Mouse (Mus musculus) intestine, embryonic 16.5 days (tissue): ENCODE data around the gene Gabrr3. TPM values are rescaled to one million over a fixed set of nuclear protein-coding genes. Genes with fewer than 3 reads are reported as not detected.
A peak's percentile ranks its signal among the peaks of the same experiment; 100 is the strongest.
"Not testable (repeated sequence)": the region's sequence is repeated elsewhere in the genome, so short reads cannot be mapped to it uniquely, and the experiment has no call there.

Source experiments
- ATAC-seq: fragments of 200-750 bp; cut with Nextera tagmentation; 2 replicates; pipeline ENCODE4 v1.8.0; 2017; ENCODE audit warnings: moderate TSS enrichment, moderate library complexity
- H3K27ac ChIP-seq: fragments of 300-500 bp; sonication (generic); 2 replicates; pipeline ENCODE4 v1.5.1; 2014; ENCODE audit warnings: mild to moderate bottlenecking, low read length
- H3K27me3 ChIP-seq: fragments of 300-500 bp; sonication (generic); replicated peaks from 2 replicates; pipeline ENCODE4 v1.6.1; 2014; ENCODE audit warnings: low read length, control low read depth, mixed read lengths; ENCODE audit not compliant: control insufficient read depth, insufficient read depth
- H3K36me3 ChIP-seq: fragments of 300-500 bp; sonication (generic); 2 replicates; pipeline ENCODE4 v1.6.1; 2014; ENCODE audit warnings: low read length, control low read depth; ENCODE audit not compliant: control insufficient read depth, insufficient read depth
- H3K4me1 ChIP-seq: fragments of 300-500 bp; sonication (generic); 2 replicates; pipeline ENCODE4 v1.6.1; 2014; ENCODE audit warnings: low read length, control low read depth, mixed read lengths; ENCODE audit not compliant: control insufficient read depth, insufficient read depth
- H3K4me2 ChIP-seq: fragments of 300-500 bp; sonication (generic); 2 replicates; pipeline ENCODE4 v1.6.1; 2014; ENCODE audit warnings: low read depth, low read length, control low read depth
- H3K4me3 ChIP-seq: fragments of 300-500 bp; sonication (generic); 2 replicates; pipeline ENCODE4 v1.5.1; 2014; ENCODE audit warnings: mild to moderate bottlenecking, low read length
- H3K9ac ChIP-seq: fragments of 300-500 bp; sonication (generic); 2 replicates; pipeline ENCODE4 v1.6.1; 2014; ENCODE audit warnings: low read depth, low read length
- H3K9me3 ChIP-seq: fragments of 300-500 bp; sonication (generic); 2 replicates; pipeline ENCODE4 v1.6.1; 2016; ENCODE audit warnings: low read length, control low read depth; ENCODE audit not compliant: control insufficient read depth
- WGBS: fragments of 180-500 bp; shearing (Covaris S2); extraction: QIAGEN DNeasy Blood & Tissue Kit; methylation state at CpG from one replicate; pipeline ENCODE4 v1.1.7; 2014; 5-methylcytosine and 5-hydroxymethylcytosine counted together
- polyA plus RNA-seq: library from polyadenylated mRNA; unstranded; fragments of >200 nt; fragmentation: Nextera tagmentation; extraction: Ambion mirVana; gene quantifications from 2 replicates; pipeline ENCODE4 v1.2.1, GENCODE M21; 2015

Gene Gabrr3
- polyA plus RNA-seq, 1 experiment from 2014 or later: not detected

- not testable (repeated sequence) for H3K4me2 ChIP-seq, H3K4me1 ChIP-seq, ATAC-seq, H3K36me3 ChIP-seq, H3K9me3 ChIP-seq, H3K27ac ChIP-seq, H3K4me3 ChIP-seq, H3K27me3 ChIP-seq, H3K9ac ChIP-seq
- WGBS: 61% methylated on average over 3 of the region's 5 CpGs
Measured at GRCm38 (mm10) chr16:59459259-59459861, 52.2 kb downstream of the Gabrr3 start.

DNA sequence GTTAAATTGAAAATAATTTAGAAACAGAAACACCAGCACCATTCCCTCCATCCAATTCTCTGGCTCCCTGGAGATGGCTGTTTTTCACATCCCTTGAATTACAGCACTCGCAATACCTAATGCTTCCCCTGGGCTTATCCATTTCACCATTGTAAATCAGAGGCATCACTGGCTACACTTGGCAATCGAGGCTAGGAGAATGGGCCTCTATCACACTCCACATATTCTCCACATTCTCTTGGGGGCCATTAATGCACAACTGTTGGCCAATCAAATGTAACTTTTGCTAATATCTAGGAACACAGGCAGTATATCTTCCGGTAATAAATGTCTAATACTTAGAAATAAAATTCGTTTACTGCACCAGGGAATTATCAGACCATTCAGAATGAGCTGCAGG is 56.4 kb downstream of the Gabrr3 start:
- 71% methylated on average over 4 of the region's 4 CpGs for WGBS

GRCm38 (mm10) chr16:59463973-59464372 is 56.8 kb downstream of the Gabrr3 start:
- Histone ChIP-seq H3K4me3 (no peak overlapping the region), H3K27me3 (no peaks in the 10 kb centered on the region), H3K27ac (no peak overlapping the region), H3K9me3 (no peaks in the 10 kb centered on the region), H3K9ac (no peak overlapping the region), H3K4me2 (no peak overlapping the region), H3K36me3 (no peaks in the 10 kb centered on the region), H3K4me1 (no peaks in the 10 kb centered on the region)
- ATAC-seq: no peak
- 78% methylated on average over 6 of the region's 6 CpGs for WGBS

More for the DNA sequence above, 56.4 kb downstream of the Gabrr3 start:
- Histone ChIP-seq H3K9me3 (no peaks in the 10 kb centered on the region), H3K4me3 (no peak overlapping the region), H3K36me3 (no peaks in the 10 kb centered on the region), H3K9ac (no peak overlapping the region), H3K27ac (no peak overlapping the region), H3K4me1 (no peaks in the 10 kb centered on the region), H3K4me2 (no peak overlapping the region), H3K27me3 (no peaks in the 10 kb centered on the region)
- ATAC-seq: no peak

- H3K4me1 ChIP-seq: peaks cover 8% of the 10 kb centered on the region; the same call in 1 of the 2 replicates
- no peak overlapping the region for H3K4me3 ChIP-seq
- no peaks in the 10 kb centered on the region for H3K9me3 ChIP-seq
- WGBS: 79% methylated on average over 1 of the region's 1 CpGs
- H3K4me2 ChIP-seq: no peak overlapping the region
- ATAC-seq: no peak
- H3K27me3 ChIP-seq: no peaks in the 10 kb centered on the region
- H3K9ac ChIP-seq: no peak overlapping the region
- H3K36me3 ChIP-seq: no peaks in the 10 kb centered on the region
- no peak overlapping the region for H3K27ac ChIP-seq
Measured at GRCm38 (mm10) chr16:59469846-59470245, 62.7 kb downstream of the Gabrr3 start.

DNA sequence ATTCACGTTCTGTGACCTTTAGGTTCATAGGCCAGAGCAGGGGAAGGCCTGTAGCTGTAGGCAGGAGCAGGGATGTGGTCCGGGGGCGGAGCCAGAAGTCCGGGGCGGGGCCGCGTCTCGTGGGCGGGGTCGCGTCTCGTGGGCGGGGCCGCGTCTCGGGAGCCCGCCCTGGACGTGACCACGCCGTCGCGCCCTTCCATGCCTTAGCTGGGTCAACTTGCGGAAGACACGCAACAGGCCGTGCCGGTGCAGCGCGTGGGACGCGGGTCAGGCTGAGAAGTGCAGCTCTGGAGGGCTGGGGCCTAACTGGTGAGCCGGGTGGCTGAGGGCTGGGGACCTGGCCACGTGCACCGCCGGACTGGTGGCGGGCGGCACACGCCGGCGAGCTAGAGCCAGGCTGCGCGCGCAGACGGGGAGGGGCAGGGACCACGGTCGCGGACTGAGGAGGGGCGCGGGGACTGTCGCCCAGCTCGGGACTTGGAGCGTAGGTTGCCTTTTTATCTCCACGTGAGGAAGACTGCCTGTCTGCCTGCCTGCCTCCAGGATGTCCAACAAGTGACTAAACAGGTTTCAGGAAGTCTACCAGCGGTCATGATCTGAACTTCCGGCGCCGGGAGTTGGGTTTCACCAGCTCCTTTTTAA is 64.6 kb downstream of the Gabrr3 start, which contains the start of gene Riox2:
Riox2 (plus strand) TSS at position 139 of the 642 bp plus-strand sequence.
- Histone ChIP-seq H3K36me3 (no peaks in the 10 kb centered on the region), H3K4me1 (peaks cover 8% of the 10 kb centered on the region; the same call in 1 of the 2 replicates), H3K9me3 (no peaks in the 10 kb centered on the region), H3K27me3 (no peaks in the 10 kb centered on the region), H3K27ac (peak within 1 kb of the TSS; percentile 59), H3K9ac (peak within 1 kb of the TSS; percentile 79), H3K4me2 (peak within 1 kb of the TSS; percentile 60), H3K4me3 (peak within 1 kb of the TSS; percentile 79)
- WGBS: 2% methylated on average over 56 of the region's 56 CpGs
- ATAC-seq: peak; percentile 97

DNA sequence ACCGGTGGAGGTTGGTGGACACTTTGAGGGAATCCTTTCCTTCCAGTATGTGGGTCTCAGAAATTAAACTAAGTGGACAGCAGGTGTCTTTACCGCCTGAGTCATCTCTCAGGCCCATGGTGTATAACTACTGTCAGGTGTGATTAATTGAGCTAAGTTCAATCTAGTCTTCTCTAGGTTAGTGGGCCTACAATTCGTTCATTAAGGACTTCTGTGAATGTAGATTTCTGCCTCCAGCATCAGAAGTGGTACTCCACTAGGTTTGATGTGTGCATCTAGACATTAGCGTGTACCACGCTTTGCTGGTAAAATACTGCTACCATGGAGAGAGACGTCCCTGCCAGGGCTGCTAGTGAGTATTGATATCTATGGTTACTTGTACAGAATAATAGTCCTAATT is 65.4 kb downstream of the Gabrr3 start:
- Histone ChIP-seq H3K27ac (no peak overlapping the region), H3K4me1 (peaks cover 8% of the 10 kb centered on the region; the same call in 1 of the 2 replicates), H3K36me3 (no peaks in the 10 kb centered on the region), H3K4me2 (peak overlapping the region; percentile 60), H3K4me3 (peak overlapping the region; percentile 79), H3K9ac (no peak overlapping the region; the same call in 1 of the 2 replicates), H3K9me3 (no peaks in the 10 kb centered on the region), H3K27me3 (no peaks in the 10 kb centered on the region)
- 48% methylated on average over 6 of the region's 6 CpGs for WGBS
- no peak for ATAC-seq

DNA sequence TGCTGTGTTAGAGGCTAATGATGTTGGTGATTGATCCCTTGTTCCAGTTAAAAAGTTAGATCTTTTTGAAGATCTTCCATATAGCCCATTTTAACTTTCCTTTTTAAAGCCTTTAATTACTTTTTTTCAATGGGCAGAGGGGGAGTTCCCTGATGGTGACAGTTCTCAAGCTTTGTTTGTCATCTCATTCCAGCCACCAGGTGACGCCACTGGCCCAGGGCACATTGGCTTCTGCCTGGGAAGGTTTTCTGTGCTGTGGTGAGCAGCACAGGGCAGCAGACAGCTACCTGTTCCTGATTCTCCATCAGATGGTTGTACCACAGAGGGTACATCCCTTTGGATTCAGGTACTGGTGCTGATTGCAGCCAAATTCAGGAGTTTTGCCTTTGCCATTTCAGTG is 67.7 kb downstream of the Gabrr3 start:
- ATAC-seq: no peak
- no peaks in the 10 kb centered on the region for H3K9me3 ChIP-seq
- H3K36me3 ChIP-seq: no peaks in the 10 kb centered on the region
- H3K4me2 ChIP-seq: no peak overlapping the region
- H3K4me1 ChIP-seq: peaks cover 8% of the 10 kb centered on the region; the same call in 1 of the 2 replicates
- no peak overlapping the region for H3K9ac ChIP-seq
- WGBS: 19% methylated on average over 1 of the region's 1 CpGs
- H3K27me3 ChIP-seq: no peaks in the 10 kb centered on the region
- no peak overlapping the region for H3K4me3 ChIP-seq
- no peak overlapping the region for H3K27ac ChIP-seq

DNA sequence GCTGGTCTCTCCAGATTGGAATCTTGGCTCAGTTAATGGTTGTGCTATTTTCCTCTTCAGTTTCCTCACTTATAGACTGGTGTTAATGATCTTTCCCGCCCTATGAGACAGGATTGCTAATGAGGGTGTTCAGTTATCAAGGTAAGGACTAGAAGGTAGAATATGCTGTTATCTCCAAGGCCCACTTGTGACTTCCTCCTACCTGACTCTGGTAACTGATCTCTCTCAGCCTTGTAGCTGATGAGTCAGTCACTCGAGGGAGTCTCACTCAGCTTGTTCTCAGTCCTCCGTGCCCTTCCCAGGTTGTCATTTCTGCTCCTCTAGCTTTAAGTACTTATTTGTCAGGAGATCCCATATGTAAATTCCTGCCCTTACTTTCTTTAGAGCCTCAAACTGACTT is 70.8 kb downstream of the Gabrr3 start:
- no peak for ATAC-seq
- H3K9ac ChIP-seq: no peak overlapping the region
- H3K4me3 ChIP-seq: no peak overlapping the region
- no peak overlapping the region for H3K4me2 ChIP-seq
- H3K27ac ChIP-seq: no peak overlapping the region
- no peaks in the 10 kb centered on the region for H3K9me3 ChIP-seq
- WGBS: 87% methylated on average over 3 of the region's 3 CpGs
- H3K27me3 ChIP-seq: no peaks in the 10 kb centered on the region
- H3K36me3 ChIP-seq: 0 out of 2 replicates have a peak, but pooled peaks cover 3% of the 10 kb centered on the region
- H3K4me1 ChIP-seq: peaks cover 3% of the 10 kb centered on the region; the same call in 1 of the 2 replicates

DNA sequence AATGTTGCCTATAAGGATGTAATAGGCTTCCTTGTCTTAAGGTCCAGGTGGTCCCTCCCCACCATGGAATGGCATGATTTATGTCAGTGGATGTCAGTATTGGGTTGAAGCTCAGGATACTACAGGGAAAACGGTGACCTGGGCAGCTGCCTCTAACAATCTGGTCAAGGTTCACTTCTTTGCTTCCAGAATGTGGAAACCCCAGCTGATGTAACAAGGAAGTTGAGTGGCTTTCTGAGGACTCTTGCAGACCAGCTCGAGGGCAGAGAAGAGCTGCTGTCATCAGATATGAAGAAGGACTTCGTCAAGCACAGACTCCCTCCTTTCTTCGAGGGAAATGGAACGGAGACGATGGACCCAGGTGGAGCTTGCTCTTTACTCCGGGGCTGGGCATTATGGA is 80.1 kb downstream of the Gabrr3 start:
- no peaks in the 10 kb centered on the region for H3K4me1 ChIP-seq
- WGBS: 81% methylated on average over 7 of the region's 7 CpGs
- H3K4me2 ChIP-seq: no peak overlapping the region
- 0 out of 2 replicates have a peak, but pooled peaks cover 9% of the 10 kb centered on the region for H3K36me3 ChIP-seq
- H3K27me3 ChIP-seq: no peaks in the 10 kb centered on the region
- H3K27ac ChIP-seq: no peak overlapping the region
- H3K9me3 ChIP-seq: no peaks in the 10 kb centered on the region
- H3K4me3 ChIP-seq: no peak overlapping the region
- H3K9ac ChIP-seq: no peak overlapping the region
- ATAC-seq: peak; percentile 68; the same call in 1 of the 2 replicates
